Mouse (Mus musculus) C2C12 (cell line): ENCODE data around the gene Mcm9. TPM values are rescaled to one million over a fixed set of nuclear protein-coding genes. Genes with fewer than 3 reads are reported as not detected.
"Not testable (repeated sequence)": the region's sequence is repeated elsewhere in the genome, so short reads cannot be mapped to it uniquely, and the experiment has no call there.

Experiments used
- H3K27me3 ChIP-seq: one replicate; pipeline ENCODE4 v1.6.1; 2011; ENCODE audit not compliant: control insufficient read depth, insufficient read depth, insufficient read length
- H3K36me3 ChIP-seq: one replicate; pipeline ENCODE4 v1.6.1; 2011; ENCODE audit not compliant: control insufficient read depth, insufficient read depth
- H3K4me3 ChIP-seq: one replicate; pipeline ENCODE4 v1.5.1; 2011; ENCODE audit warnings: mild to moderate bottlenecking, control low read depth; ENCODE audit not compliant: poor library complexity, insufficient read depth, severe bottlenecking
- H3K79me2 ChIP-seq: one replicate; pipeline ENCODE4 v1.6.1; 2011; ENCODE audit not compliant: control insufficient read depth, insufficient read depth
- H3K79me3 ChIP-seq: one replicate; pipeline ENCODE4 v1.6.1; 2011; ENCODE audit warnings: low read depth, control low read depth
- H3ac ChIP-seq: one replicate; pipeline ENCODE3; 2011; ENCODE audit warnings: low read depth; ENCODE audit not compliant: control insufficient read depth, insufficient read length
- CEBPB ChIP-seq: IDR thresholded peaks from one replicate; pipeline ENCODE4 v1.6.1; 2011; ENCODE audit warnings: low read depth, mild to moderate bottlenecking, control low read depth, moderate library complexity
- CTCF ChIP-seq: IDR thresholded peaks from one replicate; pipeline ENCODE4 v1.5.1; 2011; ENCODE audit not compliant: control insufficient read depth, insufficient read depth, insufficient read length
- FOSL1 ChIP-seq: IDR thresholded peaks from one replicate; pipeline ENCODE4 v1.8.0; 2011; ENCODE audit warnings: mild to moderate bottlenecking, low read length; ENCODE audit not compliant: poor library complexity, insufficient read depth, severe bottlenecking
- MAX ChIP-seq: IDR thresholded peaks from one replicate; pipeline ENCODE4 v1.6.1; 2011; ENCODE audit warnings: mild to moderate bottlenecking, control low read depth
- MYOD1 ChIP-seq: IDR thresholded peaks from one replicate; pipeline ENCODE4 v1.6.1; 2011; ENCODE audit warnings: low read depth; ENCODE audit not compliant: control insufficient read depth, insufficient read length
- MYOG ChIP-seq: IDR thresholded peaks from one replicate; pipeline ENCODE4 v1.6.1; 2011; ENCODE audit not compliant: control insufficient read depth, insufficient read length; ENCODE audit errors: extremely low read depth
- USF1 ChIP-seq: IDR thresholded peaks from one replicate; pipeline ENCODE4 v1.6.1; 2011; ENCODE audit warnings: low read depth, mild to moderate bottlenecking, control low read depth, moderate library complexity
- long read RNA-seq, 2 experiments: library from polyadenylated mRNA; unstranded; transcript quantifications; one replicate each; pipeline ENCODE4 v2.0.0; 2019 to 2020
- polyA plus RNA-seq: library from polyadenylated mRNA; unstranded; fragments of >200 nt; fragmentation: generic; extraction: Trizol; gene quantifications from one replicate; pipeline ENCODE4 v1.2.1, GENCODE M21; 2012; ENCODE audit warnings: missing spikeins

Mcm9 gene
- polyA plus RNA-seq = 3.9 TPM
- long read RNA-seq, experiment 1, partial matches to known transcripts = 0 of 1 reads
- long read RNA-seq, experiment 1, other reads (novel, unspliced or antisense) = 1 of 1 reads
- long read RNA-seq, experiment 2, partial matches to known transcripts = 18 of 24 reads
- long read RNA-seq, experiment 2, other reads (novel, unspliced or antisense) = 6 of 24 reads

DNA sequence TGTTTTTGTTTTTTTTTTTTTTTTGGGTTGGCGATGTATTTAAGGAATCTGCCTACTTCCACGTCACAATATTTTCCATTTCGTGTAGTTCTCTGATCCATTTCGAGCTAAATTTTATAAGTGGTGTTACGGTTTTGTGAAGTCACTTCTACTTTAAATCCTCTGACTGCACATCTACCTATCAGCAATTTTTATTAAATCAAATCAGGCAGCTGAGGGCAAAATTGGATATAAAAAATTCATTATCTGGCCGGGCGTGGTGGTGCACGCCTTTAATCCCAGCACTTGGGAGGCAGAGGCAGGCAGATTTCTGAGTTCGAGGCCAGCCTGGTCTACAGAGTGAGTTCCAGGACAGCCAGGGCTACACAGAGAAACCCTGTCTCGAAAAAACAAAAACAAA lies at the start of gene Mcm9:
Gene Mcm9 (minus strand): TSS at position 101 of the 400 bp plus-strand sequence.
- H3K79me3 ChIP-seq, H3K36me3 ChIP-seq, H3K27me3 ChIP-seq: not testable (repeated sequence)
- Histone ChIP-seq H3K79me2 (peaks cover 32% of the 10 kb centered on the region), H3ac (peak within 1 kb of the TSS; percentile 95), H3K4me3 (peak within 1 kb of the TSS; percentile 96)

DNA sequence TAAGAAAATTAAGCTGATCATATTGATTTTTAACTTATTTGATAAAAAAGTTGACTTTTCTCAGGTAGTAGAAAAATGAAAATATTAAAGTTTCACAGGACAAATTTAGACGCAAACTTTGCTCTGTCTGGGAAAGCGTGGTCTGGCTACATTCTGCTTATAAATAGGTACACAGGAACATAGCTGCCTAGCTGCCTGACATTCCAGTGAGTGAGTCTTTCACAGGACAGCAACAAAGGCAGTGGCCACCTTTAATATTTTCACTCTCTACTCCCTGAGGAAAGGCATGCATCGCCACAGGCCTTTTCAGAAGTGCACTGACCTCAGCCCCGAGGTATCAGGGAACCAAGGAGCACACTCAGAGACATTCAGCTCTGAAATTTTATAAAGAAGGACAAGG lies 31.5 kb upstream of the Mcm9 start:
- H3K4me3 ChIP-seq = no peak overlapping the region
- H3K36me3 ChIP-seq = no peaks in the 10 kb centered on the region
- H3K27me3 ChIP-seq = no peaks in the 10 kb centered on the region
- H3K79me2 ChIP-seq = no peaks in the 10 kb centered on the region
- no peaks in the 10 kb centered on the region for H3K79me3 ChIP-seq
- TF ChIP-seq MYOD1 (no peak), CTCF (no peak), FOSL1 (no peak), USF1 (no peak), MYOG (no peak), CEBPB (no peak), MAX (no peak)
- no peak overlapping the region for H3ac ChIP-seq

DNA sequence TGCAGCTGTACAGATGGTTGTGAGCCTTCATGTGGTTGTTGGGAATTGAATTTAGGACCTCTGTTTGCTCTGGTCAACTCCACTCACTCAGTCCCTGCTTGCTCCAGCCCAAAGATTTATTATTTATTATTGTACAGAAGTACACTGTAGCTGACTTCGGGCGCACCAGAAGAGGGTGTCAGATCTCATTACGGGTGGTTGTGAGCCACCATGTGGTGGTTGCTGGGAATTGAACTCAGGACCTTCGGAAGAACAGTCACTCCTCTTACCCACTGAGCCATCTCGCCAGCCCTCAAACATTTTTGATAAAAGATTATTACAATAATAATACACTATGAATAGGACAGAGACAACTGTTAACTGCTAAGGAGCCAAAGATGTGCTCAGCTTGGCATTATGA lies 24.0 kb upstream of the Mcm9 start:
- H3K79me3 ChIP-seq, H3ac ChIP-seq, H3K27me3 ChIP-seq, H3K79me2 ChIP-seq, H3K4me3 ChIP-seq, H3K36me3 ChIP-seq: not testable (repeated sequence)

DNA sequence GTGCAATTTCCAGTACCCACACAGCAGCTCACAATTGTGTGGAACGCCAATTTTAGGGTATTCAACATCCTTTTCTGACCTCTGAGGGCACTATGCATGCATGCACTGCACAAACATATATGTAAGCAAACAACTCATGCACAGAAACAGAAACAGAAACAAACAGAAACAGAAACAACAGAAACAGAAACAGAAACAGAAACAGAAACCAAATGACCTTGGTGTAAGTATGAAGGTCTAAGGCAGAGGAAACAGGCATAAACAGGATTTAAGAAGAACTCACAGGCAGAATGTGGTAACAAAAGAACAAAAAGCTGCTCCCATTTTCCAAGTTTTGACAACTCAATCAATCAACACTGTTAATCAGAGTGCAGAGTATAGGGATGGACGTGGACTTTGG lies 20.4 kb upstream of the Mcm9 start:
- H3K79me3 ChIP-seq = no peaks in the 10 kb centered on the region
- no peaks in the 10 kb centered on the region for H3K36me3 ChIP-seq
- no peaks in the 10 kb centered on the region for H3K27me3 ChIP-seq
- TF ChIP-seq MYOD1 = no peak
- TF ChIP-seq FOSL1 = no peak
- TF ChIP-seq MYOG = no peak
- TF ChIP-seq CTCF = no peak
- no peak for TF ChIP-seq CEBPB
- H3K4me3 ChIP-seq = no peak overlapping the region
- no peaks in the 10 kb centered on the region for H3K79me2 ChIP-seq
- H3ac ChIP-seq = no peak overlapping the region

DNA sequence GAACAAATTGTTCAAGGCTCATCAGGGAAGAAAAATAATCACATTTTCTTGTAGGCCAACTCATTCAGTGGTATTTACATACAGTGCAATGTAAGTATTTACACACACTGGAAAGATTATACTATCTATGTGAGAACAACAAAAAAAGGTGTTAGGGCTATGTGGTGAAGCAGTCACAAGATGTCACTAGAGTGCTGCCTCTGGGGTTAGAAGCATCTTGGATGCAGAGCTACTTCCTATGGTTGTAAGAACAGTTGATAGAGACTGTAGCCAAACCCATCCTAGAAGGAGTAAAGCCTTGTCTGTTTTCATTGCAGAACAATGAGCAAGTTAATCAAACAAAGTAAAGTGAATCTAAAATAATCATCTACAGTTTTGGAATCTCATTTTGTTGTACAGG lies 11.3 kb upstream of the Mcm9 start:
- Histone ChIP-seq H3K27me3 (no peaks in the 10 kb centered on the region), H3ac (no peak overlapping the region), H3K79me2 (no peaks in the 10 kb centered on the region), H3K4me3 (no peak overlapping the region), H3K36me3 (no peaks in the 10 kb centered on the region), H3K79me3 (no peaks in the 10 kb centered on the region)
- TF ChIP-seq MYOG (no peak), MYOD1 (no peak), MAX (no peak), USF1 (no peak), CTCF (no peak), CEBPB (no peak), FOSL1 (no peak)

DNA sequence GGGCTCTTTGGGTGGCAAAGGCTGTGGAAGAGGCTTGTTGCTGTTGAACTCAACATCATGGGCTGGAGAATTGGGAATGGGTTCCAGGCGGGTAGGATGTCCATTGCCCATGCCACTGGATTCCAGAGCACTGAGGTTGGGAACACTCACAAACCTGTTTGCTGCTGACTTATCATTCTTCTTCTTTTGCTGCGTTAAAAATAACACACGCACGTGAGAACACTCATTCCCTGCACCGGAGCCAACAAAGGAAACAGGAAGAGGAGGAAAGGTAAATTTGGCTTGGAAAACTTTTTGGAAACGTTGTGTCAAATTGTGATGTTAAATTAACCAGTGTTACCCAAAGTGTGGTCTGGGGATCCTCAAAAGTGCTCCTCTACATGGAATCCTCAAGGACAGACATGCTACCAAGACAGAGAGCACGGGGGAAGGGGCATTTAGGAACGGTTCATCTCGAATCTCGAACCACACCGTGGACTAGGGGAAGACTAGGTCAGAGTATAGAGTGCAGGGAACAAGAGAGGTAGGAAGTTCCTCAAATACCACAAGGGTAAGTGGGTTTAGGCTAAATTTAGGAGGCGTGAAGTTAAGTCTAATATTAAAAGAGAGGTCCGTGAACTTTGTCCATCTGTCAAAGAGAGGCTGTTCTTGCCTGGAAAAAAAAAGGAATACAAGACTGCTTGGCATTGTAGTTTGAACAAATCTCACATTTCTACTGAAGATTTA lies 5.2 kb upstream of the Mcm9 start:
- TF ChIP-seq USF1 (no peak), CEBPB (no peak), MAX (no peak), MYOG (no peak), CTCF (no peak), MYOD1 (no peak), FOSL1 (no peak)
- H3K27me3 ChIP-seq = no peaks in the 10 kb centered on the region

More for the DNA sequence above, 5.2 kb upstream of the Mcm9 start:
- Histone ChIP-seq H3K79me3 (no peaks in the 10 kb centered on the region), H3K36me3 (no peaks in the 10 kb centered on the region), H3ac (no peak overlapping the region), H3K4me3 (no peak overlapping the region), H3K79me2 (no peaks in the 10 kb centered on the region)
